Mouse (Mus musculus) embryo, embryonic 10.5 days (tissue): ENCODE data around the gene Phxr2.

Experiments
- DNase-seq: peaks from one replicate; pipeline ENCODE4 v3.0.0-alpha.2; 2015; ENCODE audit warnings: low spot score

Gene Phxr2

DNA sequence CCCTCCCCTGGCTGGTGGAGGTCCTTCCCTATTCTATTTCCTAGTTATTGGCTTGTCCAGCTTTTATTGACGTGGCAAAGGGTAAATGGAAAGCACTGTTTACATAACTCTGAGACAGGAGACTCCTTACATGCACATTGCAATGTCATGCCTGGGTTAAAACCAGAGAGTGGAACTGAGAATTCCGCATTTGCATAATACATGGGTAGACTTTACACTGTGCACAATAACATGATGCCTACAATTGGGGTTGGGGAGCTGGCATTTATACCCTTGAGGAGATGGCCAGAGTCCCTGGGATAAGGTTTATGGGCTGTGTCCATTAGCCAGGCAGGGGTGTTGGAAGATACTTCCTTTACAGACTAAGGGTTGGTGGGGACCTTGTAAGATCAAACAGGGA, 32.8 kb downstream of the Phxr2 start:
- DNase-seq, result no peak

GRCm38 (mm10) chr10:99089906-99090305, 36.2 kb downstream of the Phxr2 start:
- no peak for DNase-seq

- DNase-seq, result no peak
Measured at GRCm38 (mm10) chr10:99086029-99086428, 40.1 kb downstream of the Phxr2 start.

- no peak for DNase-seq
Measured at GRCm38 (mm10) chr10:99085240-99085587, 40.9 kb downstream of the Phxr2 start.

GRCm38 (mm10) chr10:99084397-99085239, 41.5 kb downstream of the Phxr2 start:
- peak; percentile 95 for DNase-seq

GRCm38 (mm10) chr10:99083431-99084003, 42.6 kb downstream of the Phxr2 start:
- DNase-seq, result no peak

GRCm38 (mm10) chr10:99081569-99081990, 44.5 kb downstream of the Phxr2 start:
- DNase-seq, result no peak

- no peak for DNase-seq
Measured at GRCm38 (mm10) chr10:99078621-99079020, 47.5 kb downstream of the Phxr2 start.

GRCm38 (mm10) chr10:99076113-99076895, 49.8 kb downstream of the Phxr2 start:
- peak; percentile 13 for DNase-seq
